Mouse (Mus musculus) cerebellum, adult 2 months (tissue): ENCODE measurements at regions not wholly inside any gene's neighbourhood (a gene's known extent, or its start where the extent isn't known, plus 50 kb on each side); places are given as distances from the start of the nearest gene placed in this dataset.

Experiments
- CTCF ChIP-seq: fragments of 200-500 bp; IDR thresholded peaks from 2 replicates; pipeline ENCODE4 v1.5.1; 2011; ENCODE audit warnings: low read depth, mild to moderate bottlenecking, control low read depth, low read length, moderate library complexity, borderline replicate concordance; ENCODE audit not compliant: insufficient read depth
- POLR2A ChIP-seq: fragments of 200-500 bp; IDR thresholded peaks from 2 replicates; pipeline ENCODE4 v1.6.1; 2011; ENCODE audit warnings: low read length, control low read depth, borderline replicate concordance; ENCODE audit not compliant: insufficient read depth

DNA sequence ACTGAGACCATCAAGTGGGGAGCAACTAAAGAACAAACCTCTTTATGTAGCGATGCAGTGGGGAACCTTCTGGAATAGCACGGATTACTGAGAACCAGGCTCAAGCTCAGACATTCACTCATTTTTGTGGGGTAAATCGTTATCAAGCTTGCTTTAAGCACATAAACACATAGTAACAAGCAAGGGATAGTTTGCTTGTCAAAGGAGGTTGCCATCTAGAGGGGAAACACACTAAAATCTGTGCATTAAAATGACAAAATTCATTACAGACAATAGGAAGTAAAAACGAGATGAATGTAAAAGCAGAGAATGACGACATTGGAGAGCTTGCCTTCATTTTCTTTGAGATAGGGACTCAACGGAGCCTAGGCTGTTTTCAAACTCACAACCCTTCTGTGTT lies 92.8 kb upstream of the Frmd4a start:
- TF ChIP-seq CTCF = no peak
- no peak for TF ChIP-seq POLR2A
